Mouse (Mus musculus): ENCODE measurements around the gene Gja10. TPM values are rescaled to one million over a fixed set of nuclear protein-coding genes. Genes with fewer than 3 reads are reported as not detected.

Gene Gja10
- not detected for total RNA-seq (2023)

GRCm38 (mm10) chr4:32602660-32603059 is at the start of gene Gja10:
TSS of gene Gja10 (minus strand) at chr4:32602760.

GRCm38 (mm10) chr4:32615034-32615881 is 12.7 kb upstream of the Gja10 start, which contains the start of gene Casp8ap2:
TSS of gene Casp8ap2 (plus strand) at chr4:32615451.

Other genes starting within 250 kb of the Gja10 start
- 19.6 TPM for gene Casp8ap2, start 12.7 kb upstream of the Gja10 start, total RNA-seq (2023)
- gene Mdn1, start 54.4 kb upstream of the Gja10 start, total RNA-seq (2023) = 102 TPM
- 35.3 TPM for gene Lyrm2, start 197.5 kb upstream of the Gja10 start, total RNA-seq (2023)